21 mouse cellular contexts compared by ENCODE assay signal in genomic region chr13:99102089-99102681, GRCm38 (mm10).
A peak's percentile ranks its signal among the peaks of the same experiment; 100 is the strongest.
DNase-seq lines count a peak whose midpoint lies in the region; ATAC-seq and TF ChIP-seq lines count a peak whose summit lies in the region.
"Had no signal": no experiment of that assay in that cellular context is flagged by ENCODE, and none has a peak within 500 bp of the region (broad histone marks: within the 10 kb centered on the region; RNA-seq: fewer than 3 reads in every experiment).

No protein-coding gene starts in this region.

- WGBS in hindbrain, postnatal 0 days: 86% methylated on average over 9 of the region's 9 CpGs
- WGBS in hindbrain, embryonic 12.5 days: 85% methylated on average over 9 of the region's 9 CpGs
- 60% methylated on average over 9 of the region's 9 CpGs for WGBS in lung, postnatal 0 days
- 84% methylated on average over 9 of the region's 9 CpGs for WGBS in intestine, embryonic 16.5 days

- ATAC-seq in hindbrain, postnatal 0 days: no peak
- no peak for ATAC-seq in hindbrain, embryonic 12.5 days (ENCODE audit: low FRiP score)
- peak; percentile 64 for ATAC-seq in lung, postnatal 0 days
- ATAC-seq in common myeloid progenitor, adult 5-6 weeks (replicated peaks; ENCODE audit: low read depth, poor library complexity, severe bottlenecking): peak; percentile 62
- ATAC-seq in megakaryocyte, adult 5-6 weeks (ENCODE audit: poor library complexity, severe bottlenecking): 0 out of 2 replicates have a peak, but pooled peaks have one; percentile 13
- no peak for ATAC-seq in intestine, embryonic 16.5 days
- ATAC-seq: forebrain, postnatal 0 days; Patski had no signal

- H3K9me3 ChIP-seq in hindbrain, postnatal 0 days (ENCODE audit: low read length): no peaks in the 10 kb centered on the region
- no peaks in the 10 kb centered on the region for H3K9me3 ChIP-seq in hindbrain, embryonic 12.5 days (replicated peaks)
- H3K9me3 ChIP-seq in lung, postnatal 0 days (ENCODE audit: low read length): no peaks in the 10 kb centered on the region
- no peaks in the 10 kb centered on the region for H3K9me3 ChIP-seq in intestine, embryonic 16.5 days (ENCODE audit: control insufficient read depth, low read length)
- H3K9me3 ChIP-seq: embryonic facial prominence, embryonic 12.5 days; forebrain, embryonic 12.5 days; heart, embryonic 10.5 days had no signal

- H3K4me2 ChIP-seq in hindbrain, postnatal 0 days (ENCODE audit: low read depth, low read length): no peak overlapping the region
- H3K4me2 ChIP-seq in hindbrain, embryonic 12.5 days (replicated peaks): no peak overlapping the region
- H3K4me2 ChIP-seq in lung, postnatal 0 days (replicated peaks; ENCODE audit: low read depth, low read length): no peak overlapping the region
- no peak overlapping the region for H3K4me2 ChIP-seq in intestine, embryonic 16.5 days (ENCODE audit: low read depth, low read length)
- H3K4me2 ChIP-seq: embryonic facial prominence, embryonic 12.5 days; forebrain, embryonic 12.5 days; hindbrain, embryonic 14.5 days had no signal

- TF ChIP-seq CTCF in hindbrain, postnatal 0 days (IDR thresholded peaks at IDR 0.05; ENCODE audit: low read depth): no peak
- no peak for TF ChIP-seq CTCF in lung, postnatal 0 days (IDR thresholded peaks at IDR 0.05)

- H3K36me3 ChIP-seq in hindbrain, postnatal 0 days (ENCODE audit: insufficient read depth, low read length): no peaks in the 10 kb centered on the region
- no peaks in the 10 kb centered on the region for H3K36me3 ChIP-seq in hindbrain, embryonic 12.5 days
- no peaks in the 10 kb centered on the region for H3K36me3 ChIP-seq in lung, postnatal 0 days (ENCODE audit: insufficient read depth, low read length)
- H3K36me3 ChIP-seq in intestine, embryonic 16.5 days (ENCODE audit: control insufficient read depth, insufficient read depth, low read length): no peaks in the 10 kb centered on the region
- H3K36me3 ChIP-seq: embryonic facial prominence, embryonic 12.5 days; forebrain, embryonic 12.5 days; heart, embryonic 10.5 days had no signal

- H3K4me3 ChIP-seq in hindbrain, postnatal 0 days (ENCODE audit: low read length): no peak overlapping the region
- no peak overlapping the region for H3K4me3 ChIP-seq in hindbrain, embryonic 12.5 days
- no peak overlapping the region for H3K4me3 ChIP-seq in lung, postnatal 0 days (ENCODE audit: low read depth, low read length)
- no peak overlapping the region for H3K4me3 ChIP-seq in intestine, embryonic 16.5 days (ENCODE audit: low read length)
- H3K4me3 ChIP-seq: embryonic facial prominence, embryonic 12.5 days; forebrain, embryonic 12.5 days; heart, embryonic 10.5 days had no signal

- 0 out of 2 replicates have a peak overlapping the region, but pooled peaks have one; percentile 74 for H3K27ac ChIP-seq in hindbrain, postnatal 0 days
- H3K27ac ChIP-seq in hindbrain, embryonic 12.5 days: no peak overlapping the region
- no peak overlapping the region for H3K27ac ChIP-seq in lung, postnatal 0 days (ENCODE audit: low read length)
- H3K27ac ChIP-seq in intestine, embryonic 16.5 days (ENCODE audit: low read length): no peak overlapping the region
- H3K27ac ChIP-seq: embryonic facial prominence, embryonic 12.5 days; heart, embryonic 10.5 days had no signal

- no peak overlapping the region for H3K9ac ChIP-seq in hindbrain, postnatal 0 days (replicated peaks; ENCODE audit: low read length)
- H3K9ac ChIP-seq in hindbrain, embryonic 12.5 days: no peak overlapping the region
- H3K9ac ChIP-seq in lung, postnatal 0 days (replicated peaks; ENCODE audit: low read depth): no peak overlapping the region
- no peak overlapping the region for H3K9ac ChIP-seq in intestine, embryonic 16.5 days (ENCODE audit: low read depth, low read length)
- H3K9ac ChIP-seq: embryonic facial prominence, embryonic 12.5 days; forebrain, embryonic 12.5 days; forebrain, postnatal 0 days; hindbrain, embryonic 14.5 days had no signal

- no peak for DNase-seq in hindbrain, postnatal 0 days (ENCODE audit: low spot score)
- DNase-seq in lung, postnatal 0 days (ENCODE audit: low spot score): peak; percentile 58
- no peak for DNase-seq in lung, postnatal 4 days
- DNase-seq: adrenal gland, adult 8-10 months; adrenal gland, postnatal 36 days; cerebellum, adult 8-10 months; cerebellum, postnatal 14 days; forebrain, postnatal 0 days; gastrocnemius, postnatal 14 days; heart, postnatal 10 days; heart, postnatal 4 days had no signal

- H3K4me1 ChIP-seq in hindbrain, postnatal 0 days (ENCODE audit: insufficient read depth, low read length): no peaks in the 10 kb centered on the region
- H3K4me1 ChIP-seq in hindbrain, embryonic 12.5 days: peaks cover 15% of the 10 kb centered on the region
- H3K4me1 ChIP-seq in lung, postnatal 0 days (ENCODE audit: insufficient read depth, low read depth, low read length): no peaks in the 10 kb centered on the region
- peaks cover 3% of the 10 kb centered on the region; the same call in 1 of the 2 replicates for H3K4me1 ChIP-seq in intestine, embryonic 16.5 days (ENCODE audit: control insufficient read depth, insufficient read depth, low read length)
- H3K4me1 ChIP-seq: embryonic facial prominence, embryonic 12.5 days had no signal

- TF ChIP-seq EP300 in lung, postnatal 0 days (IDR thresholded peaks at IDR 0.05): no peak

- no peaks in the 10 kb centered on the region for H3K27me3 ChIP-seq in hindbrain, postnatal 0 days (ENCODE audit: insufficient read depth, low read length)
- H3K27me3 ChIP-seq in hindbrain, embryonic 12.5 days: no peaks in the 10 kb centered on the region
- H3K27me3 ChIP-seq in lung, postnatal 0 days (replicated peaks; ENCODE audit: insufficient read depth, low read length): no peaks in the 10 kb centered on the region
- H3K27me3 ChIP-seq in intestine, embryonic 16.5 days (replicated peaks; ENCODE audit: control insufficient read depth, insufficient read depth, low read length): no peaks in the 10 kb centered on the region
- H3K27me3 ChIP-seq: CH12.LX; embryonic facial prominence, embryonic 12.5 days; forebrain, embryonic 12.5 days; Patski had no signal

Comparison
In these comparisons a context has a peak if more than half of its experiments do, and no peak if none do; other contexts are left out.
1. ATAC-seq: peak in lung, postnatal 0 days (single experiment), common myeloid progenitor, adult 5-6 weeks (single experiment) and megakaryocyte, adult 5-6 weeks (single experiment); none in hindbrain, postnatal 0 days (single experiment), hindbrain, embryonic 12.5 days (single experiment) and intestine, embryonic 16.5 days (single experiment).